ENCODE assay signal across 21 mouse cellular contexts in the genomic region with DNA sequence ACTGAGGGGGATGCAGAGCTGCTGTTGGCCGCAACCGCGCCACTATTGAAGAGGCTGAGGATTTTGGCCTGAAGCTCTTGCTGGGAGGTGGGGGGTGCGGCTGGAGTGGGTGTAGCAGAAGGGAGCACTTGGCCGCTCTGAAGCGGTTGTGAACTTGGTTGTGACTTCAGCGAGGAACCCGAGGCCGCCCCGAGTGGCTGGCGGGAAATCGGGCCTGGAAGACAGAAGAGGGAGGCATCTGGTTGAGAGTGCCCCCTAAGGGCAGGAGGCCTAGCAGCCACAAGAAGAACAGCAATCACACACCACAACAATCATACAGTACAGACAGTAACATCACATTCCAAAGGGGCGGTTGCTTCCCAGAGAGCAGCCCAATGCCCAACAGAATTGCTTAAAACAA. TPM values are rescaled to one million over a fixed set of nuclear protein-coding genes. Genes with fewer than 3 reads are reported as not detected.
DNase-seq lines count a peak whose midpoint lies in the region; ATAC-seq and TF ChIP-seq lines count a peak whose summit lies in the region.
"Had no signal": no experiment of that assay in that cellular context is flagged by ENCODE, and none has a peak within 500 bp of the region (broad histone marks: within the 10 kb centered on the region; RNA-seq: fewer than 3 reads in every experiment).

No protein-coding gene starts in this region.

- no peak overlapping the region for H3K4me2 ChIP-seq in kidney, embryonic 15.5 days
- H3K4me2 ChIP-seq: heart, embryonic 11.5 days; midbrain, embryonic 12.5 days; neural tube, embryonic 12.5 days had no signal

- H3K27me3 ChIP-seq in kidney, adult 2 months (replicated peaks; ENCODE audit: control insufficient read depth, insufficient read depth, low read length): no peaks in the 10 kb centered on the region
- H3K27me3 ChIP-seq in kidney, embryonic 15.5 days: peaks cover 28% of the 10 kb centered on the region

- TF ChIP-seq CTCF in kidney, adult 2 months (conservative IDR thresholded peaks at IDR 0.05; ENCODE audit: insufficient read depth, insufficient read length, low read depth, low read length): 0 out of 2 replicates have a peak, but pooled peaks have one; percentile 7

- H3K9ac ChIP-seq in kidney, embryonic 15.5 days: no peak overlapping the region
- H3K9ac ChIP-seq: midbrain, embryonic 12.5 days; neural tube, embryonic 12.5 days had no signal

- DNase-seq in cerebellum, adult 9-10 months: peak; percentile 21
- DNase-seq in cerebellum, adult 11 months: no peak
- DNase-seq in kidney, adult 2 months: no peak
- DNase-seq in urinary bladder, adult 2 months (ENCODE audit: low spot score): peak; percentile 12
- no peak for DNase-seq in urinary bladder, postnatal 36 days (ENCODE audit: low spot score in 2 of 2)
- DNase-seq in adrenal gland, postnatal 14 days: no peak
- no peak for DNase-seq in kidney, adult 9 months
- DNase-seq: adrenal gland, postnatal 10 days; right cerebral cortex, postnatal 14 days had no signal

- peaks cover 6% of the 10 kb centered on the region; the same call in 1 of the 2 replicates for H3K4me1 ChIP-seq in kidney, adult 2 months (ENCODE audit: control insufficient read depth, insufficient read depth, low read length)
- H3K4me1 ChIP-seq in kidney, embryonic 15.5 days: peaks cover 19% of the 10 kb centered on the region

- no peak for TF ChIP-seq POLR2A in kidney, adult 2 months (IDR thresholded peaks at IDR 0.05; ENCODE audit: low read depth, low read length)

- H3K4me3 ChIP-seq in kidney, adult 2 months (ENCODE audit: insufficient read depth, low read depth, low read length): no peak overlapping the region
- no peak overlapping the region for H3K4me3 ChIP-seq in kidney, embryonic 15.5 days (replicated peaks)
- H3K4me3 ChIP-seq: embryonic facial prominence, embryonic 10.5 days; hindbrain, embryonic 10.5 days; midbrain, embryonic 12.5 days; neural tube, embryonic 12.5 days had no signal

- 94% methylated on average over 13 of the region's 13 CpGs for WGBS in kidney, adult 2 months
- WGBS in kidney, embryonic 15.5 days: 92% methylated on average over 13 of the region's 13 CpGs

- no peak overlapping the region for H3K27ac ChIP-seq in kidney, adult 2 months (ENCODE audit: insufficient read depth, low read depth, low read length)
- H3K27ac ChIP-seq in kidney, embryonic 15.5 days: no peak overlapping the region
- H3K27ac ChIP-seq: embryonic facial prominence, embryonic 10.5 days; hindbrain, embryonic 10.5 days; kidney, postnatal 0 days; midbrain, embryonic 12.5 days; neural tube, embryonic 12.5 days had no signal

- no peaks in the 10 kb centered on the region for H3K9me3 ChIP-seq in kidney, embryonic 15.5 days (replicated peaks)
- H3K9me3 ChIP-seq: embryonic facial prominence, embryonic 10.5 days; hindbrain, embryonic 10.5 days; midbrain, embryonic 12.5 days; neural tube, embryonic 12.5 days had no signal

- ATAC-seq in kidney, embryonic 15.5 days (replicated peaks; ENCODE audit: low FRiP score): no peak
- ATAC-seq: CD4-positive, CD25-positive, alpha-beta regulatory T cell, adult 4 months; intestine, postnatal 0 days; lung, postnatal 0 days had no signal

- no peaks in the 10 kb centered on the region; the same call in 1 of the 2 replicates for H3K36me3 ChIP-seq in kidney, adult 2 months (ENCODE audit: control insufficient read depth, insufficient read depth, low read length)
- H3K36me3 ChIP-seq in kidney, embryonic 15.5 days: peaks cover 84% of the 10 kb centered on the region

RNA-seq across cellular contexts. Expression of a gene that starts 32.7 kb away (rescaled TPM):
- polyA plus RNA-seq in kidney, adult 2 months (2012; rRNA removed): 31.3 and 34.4 TPM in 2 replicates
- polyA plus RNA-seq in kidney, embryonic 15.5 days (2015; fragmentation: Nextera tagmentation; extraction: Ambion mirVana): 73.5 and 79.6 TPM in 2 replicates
- 30.9 and 33.6 TPM in 2 replicates for polyA plus RNA-seq in urinary bladder, adult 2 months (2012; rRNA removed)
- total RNA-seq in adrenal gland, postnatal 14 days (2021): 37.6 and 40.5 TPM in 2 replicates

RNA-seq across cellular contexts. Expression of a gene that starts 41.4 kb away (rescaled TPM):
- polyA plus RNA-seq in kidney, adult 2 months (2012; rRNA removed): 1.5 and 2.2 TPM in 2 replicates
- 1.1 TPM in 2 replicates for polyA plus RNA-seq in kidney, embryonic 15.5 days (2015; fragmentation: Nextera tagmentation; extraction: Ambion mirVana)
- 1.0 and 1.2 TPM in 2 replicates for polyA plus RNA-seq in urinary bladder, adult 2 months (2012; rRNA removed)
- total RNA-seq in adrenal gland, postnatal 14 days (2021): 8.4 and 8.7 TPM in 2 replicates

RNA-seq across cellular contexts. Expression of a gene that starts 53.5 kb away (rescaled TPM):
- polyA plus RNA-seq in kidney, adult 2 months (2012; rRNA removed): 6.1 and 11.2 TPM in 2 replicates
- 7.4 and 8.4 TPM in 2 replicates for polyA plus RNA-seq in kidney, embryonic 15.5 days (2015; fragmentation: Nextera tagmentation; extraction: Ambion mirVana)
- 8.6 and 9.5 TPM in 2 replicates for polyA plus RNA-seq in urinary bladder, adult 2 months (2012; rRNA removed)
- total RNA-seq in adrenal gland, postnatal 14 days (2021): 3.3 and 6.5 TPM in 2 replicates
- total RNA-seq: granulocyte monocyte progenitor cell, adult 5-6 weeks; MEL had no signal

Comparison
In these comparisons a context has a peak if more than half of its experiments do, and no peak if none do; other contexts are left out.
1. DNase-seq: peak in cerebellum, adult 9-10 months (single experiment) and urinary bladder, adult 2 months (single experiment); none in cerebellum, adult 11 months (single experiment), kidney, adult 2 months (single experiment), urinary bladder, postnatal 36 days (0 of 2), adrenal gland, postnatal 14 days (single experiment) and kidney, adult 9 months (single experiment).